Mouse (Mus musculus): ENCODE results near the gene Vps53. TPM values are rescaled to one million over a fixed set of nuclear protein-coding genes. Genes with fewer than 3 reads are reported as not detected.

Vps53 gene
- polyA plus RNA-seq, 1 experiment from 2014 or later, result 44.3 TPM

- H3K36me3 ChIP-seq, result peaks cover 10% of the 10 kb centered on the region
- H3K4me2 ChIP-seq, result no peak overlapping the region
- H3K9ac ChIP-seq, result no peak overlapping the region
- no peaks in the 10 kb centered on the region for H3K27me3 ChIP-seq
- no peaks in the 10 kb centered on the region for H3K4me1 ChIP-seq
- ATAC-seq (ENCODE audit: insufficient number of reproducible peaks, low FRiP score, low TSS enrichment, low read depth), result no peak
- WGBS, result 79% methylated on average over 15 of the region's 15 CpGs
- no peak overlapping the region for H3K27ac ChIP-seq
- no peak overlapping the region for H3K4me3 ChIP-seq
- no peaks in the 10 kb centered on the region for H3K9me3 ChIP-seq
Measured at GRCm38 (mm10) chr11:76066563-76067156, 112.8 kb downstream of the Vps53 start.

GRCm38 (mm10) chr11:76065521-76066095, 113.8 kb downstream of the Vps53 start:
- Histone ChIP-seq H3K4me3 (no peak overlapping the region), H3K4me2 (no peak overlapping the region), H3K27ac (0 out of 2 replicates have a peak overlapping the region, but pooled peaks have one; percentile 24), H3K4me1 (no peaks in the 10 kb centered on the region), H3K36me3 (peaks cover 16% of the 10 kb centered on the region), H3K27me3 (no peaks in the 10 kb centered on the region), H3K9ac (no peak overlapping the region), H3K9me3 (no peaks in the 10 kb centered on the region)
- no peak for ATAC-seq (ENCODE audit: insufficient number of reproducible peaks, low FRiP score, low TSS enrichment, low read depth)
- 53% methylated on average over 9 of the region's 9 CpGs for WGBS

- no peak overlapping the region for H3K4me2 ChIP-seq
- no peaks in the 10 kb centered on the region for H3K27me3 ChIP-seq
- peaks cover 16% of the 10 kb centered on the region for H3K36me3 ChIP-seq
- peaks cover 10% of the 10 kb centered on the region for H3K4me1 ChIP-seq
- no peaks in the 10 kb centered on the region for H3K9me3 ChIP-seq
- 83% methylated on average over 7 of the region's 7 CpGs for WGBS
- H3K4me3 ChIP-seq, result no peak overlapping the region
- H3K9ac ChIP-seq, result no peak overlapping the region
- H3K27ac ChIP-seq, result no peak overlapping the region
- ATAC-seq (ENCODE audit: insufficient number of reproducible peaks, low FRiP score, low TSS enrichment, low read depth), result no peak
Measured at GRCm38 (mm10) chr11:76064411-76064810, 115.0 kb downstream of the Vps53 start.

- Histone ChIP-seq H3K27me3 (no peaks in the 10 kb centered on the region), H3K27ac (no peak overlapping the region)
- WGBS, result 84% methylated on average over 2 of the region's 2 CpGs
Measured at GRCm38 (mm10) chr11:76060906-76061305, 118.5 kb downstream of the Vps53 start.

GRCm38 (mm10) chr11:76059971-76060370, 119.5 kb downstream of the Vps53 start:
- peaks cover 11% of the 10 kb centered on the region for H3K4me1 ChIP-seq
- H3K9ac ChIP-seq, result no peak overlapping the region
- WGBS, result 45% methylated on average over 7 of the region's 7 CpGs
- no peak overlapping the region for H3K27ac ChIP-seq
- H3K36me3 ChIP-seq, result peaks cover 13% of the 10 kb centered on the region
- H3K4me3 ChIP-seq, result no peak overlapping the region
- no peak for ATAC-seq (ENCODE audit: insufficient number of reproducible peaks, low FRiP score, low TSS enrichment, low read depth)
- no peaks in the 10 kb centered on the region for H3K9me3 ChIP-seq
- H3K27me3 ChIP-seq, result no peaks in the 10 kb centered on the region
- H3K4me2 ChIP-seq, result no peak overlapping the region

More at GRCm38 (mm10) chr11:76060906-76061305, 118.5 kb downstream of the Vps53 start:
- H3K4me2 ChIP-seq, result no peak overlapping the region
- peaks cover 13% of the 10 kb centered on the region for H3K36me3 ChIP-seq
- no peak for ATAC-seq (ENCODE audit: insufficient number of reproducible peaks, low FRiP score, low TSS enrichment, low read depth)
- no peaks in the 10 kb centered on the region for H3K9me3 ChIP-seq
- no peak overlapping the region for H3K4me3 ChIP-seq
- H3K9ac ChIP-seq, result no peak overlapping the region
- peaks cover 11% of the 10 kb centered on the region for H3K4me1 ChIP-seq

- Histone ChIP-seq H3K36me3 (peaks cover 4% of the 10 kb centered on the region), H3K4me2 (no peak overlapping the region), H3K27me3 (no peaks in the 10 kb centered on the region), H3K9me3 (no peaks in the 10 kb centered on the region), H3K9ac (no peak overlapping the region), H3K4me1 (peaks cover 14% of the 10 kb centered on the region), H3K4me3 (no peak overlapping the region), H3K27ac (no peak overlapping the region)
- no peak for ATAC-seq (ENCODE audit: insufficient number of reproducible peaks, low FRiP score, low TSS enrichment, low read depth)
- WGBS, result 18% methylated on average over 3 of the region's 3 CpGs
Measured at GRCm38 (mm10) chr11:76056487-76056886, 123.0 kb downstream of the Vps53 start.

GRCm38 (mm10) chr11:76052496-76052895, 127.0 kb downstream of the Vps53 start:
- no peak for ATAC-seq (ENCODE audit: insufficient number of reproducible peaks, low FRiP score, low TSS enrichment, low read depth)
- no peaks in the 10 kb centered on the region for H3K9me3 ChIP-seq
- H3K4me3 ChIP-seq, result no peak overlapping the region
- no peak overlapping the region for H3K4me2 ChIP-seq
- H3K9ac ChIP-seq, result no peak overlapping the region
- H3K4me1 ChIP-seq, result 0 out of 2 replicates have a peak, but pooled peaks cover 4% of the 10 kb centered on the region
- H3K36me3 ChIP-seq, result 0 out of 2 replicates have a peak, but pooled peaks cover 3% of the 10 kb centered on the region
- H3K27ac ChIP-seq, result no peak overlapping the region
- 86% methylated on average over 5 of the region's 5 CpGs for WGBS
- no peaks in the 10 kb centered on the region for H3K27me3 ChIP-seq

- Histone ChIP-seq H3K4me3 (no peak overlapping the region), H3K9me3 (no peaks in the 10 kb centered on the region), H3K9ac (no peak overlapping the region), H3K4me1 (0 out of 2 replicates have a peak, but pooled peaks cover 4% of the 10 kb centered on the region), H3K36me3 (peaks cover 10% of the 10 kb centered on the region; the same call in 1 of the 2 replicates), H3K27me3 (no peaks in the 10 kb centered on the region), H3K27ac (no peak overlapping the region), H3K4me2 (no peak overlapping the region)
- 49% methylated on average over 5 of the region's 5 CpGs for WGBS
- no peak for ATAC-seq (ENCODE audit: insufficient number of reproducible peaks, low FRiP score, low TSS enrichment, low read depth)
Measured at GRCm38 (mm10) chr11:76050967-76051512, 128.4 kb downstream of the Vps53 start.

GRCm38 (mm10) chr11:76050509-76050908, 128.9 kb downstream of the Vps53 start:
- no peak for ATAC-seq (ENCODE audit: insufficient number of reproducible peaks, low FRiP score, low TSS enrichment, low read depth)
- H3K27me3 ChIP-seq, result no peaks in the 10 kb centered on the region
- peaks cover 15% of the 10 kb centered on the region for H3K36me3 ChIP-seq
- no peak overlapping the region for H3K27ac ChIP-seq
- no peak overlapping the region for H3K4me3 ChIP-seq
- no peak overlapping the region for H3K4me2 ChIP-seq
- no peaks in the 10 kb centered on the region for H3K9me3 ChIP-seq
- 0 out of 2 replicates have a peak, but pooled peaks cover 4% of the 10 kb centered on the region for H3K4me1 ChIP-seq
- 46% methylated on average over 3 of the region's 3 CpGs for WGBS
- H3K9ac ChIP-seq, result no peak overlapping the region

GRCm38 (mm10) chr11:76045367-76045766, 134.1 kb downstream of the Vps53 start:
- Histone ChIP-seq H3K27me3 (no peaks in the 10 kb centered on the region), H3K9me3 (no peaks in the 10 kb centered on the region), H3K27ac (0 out of 2 replicates have a peak overlapping the region, but pooled peaks have one; percentile 22), H3K4me1 (peaks cover 19% of the 10 kb centered on the region), H3K36me3 (peaks cover 26% of the 10 kb centered on the region), H3K4me2 (no peak overlapping the region), H3K4me3 (no peak overlapping the region), H3K9ac (no peak overlapping the region)
- 83% methylated on average over 6 of the region's 6 CpGs for WGBS
- no peak for ATAC-seq (ENCODE audit: insufficient number of reproducible peaks, low FRiP score, low TSS enrichment, low read depth)

GRCm38 (mm10) chr11:76044468-76044867, 135.0 kb downstream of the Vps53 start:
- Histone ChIP-seq H3K9ac (no peak overlapping the region), H3K9me3 (no peaks in the 10 kb centered on the region), H3K27me3 (no peaks in the 10 kb centered on the region), H3K27ac (no peak overlapping the region), H3K4me1 (peaks cover 19% of the 10 kb centered on the region), H3K4me2 (no peak overlapping the region), H3K36me3 (peaks cover 26% of the 10 kb centered on the region), H3K4me3 (no peak overlapping the region)
- WGBS, result 74% methylated on average over 6 of the region's 6 CpGs
- no peak for ATAC-seq (ENCODE audit: insufficient number of reproducible peaks, low FRiP score, low TSS enrichment, low read depth)

- no peak overlapping the region for H3K4me2 ChIP-seq
- no peak overlapping the region for H3K4me3 ChIP-seq
- peaks cover 19% of the 10 kb centered on the region for H3K4me1 ChIP-seq
- peak overlapping the region; percentile 72 for H3K27ac ChIP-seq
- 27% methylated on average over 5 of the region's 5 CpGs for WGBS
- no peak overlapping the region for H3K9ac ChIP-seq
- no peaks in the 10 kb centered on the region for H3K27me3 ChIP-seq
- H3K9me3 ChIP-seq, result no peaks in the 10 kb centered on the region
- ATAC-seq (ENCODE audit: insufficient number of reproducible peaks, low FRiP score, low TSS enrichment, low read depth), result no peak
- peaks cover 23% of the 10 kb centered on the region for H3K36me3 ChIP-seq
Measured at GRCm38 (mm10) chr11:76042882-76043281, 136.6 kb downstream of the Vps53 start.
